Mouse (Mus musculus) C2C12 (cell line): Measurements from ENCODE around the gene Abcg5.

ENCODE experiments used
- CEBPB ChIP-seq: IDR thresholded peaks from one replicate; pipeline ENCODE4 v1.6.1; 2011; ENCODE audit warnings: low read depth, mild to moderate bottlenecking, control low read depth, moderate library complexity
- CTCF ChIP-seq: IDR thresholded peaks from one replicate; pipeline ENCODE4 v1.5.1; 2011; ENCODE audit not compliant: control insufficient read depth, insufficient read depth, insufficient read length
- MYOD1 ChIP-seq: IDR thresholded peaks from one replicate; pipeline ENCODE4 v1.6.1; 2011; ENCODE audit warnings: low read depth; ENCODE audit not compliant: control insufficient read depth, insufficient read length
- MYOG ChIP-seq: IDR thresholded peaks from one replicate; pipeline ENCODE4 v1.6.1; 2011; ENCODE audit not compliant: control insufficient read depth, insufficient read length; ENCODE audit errors: extremely low read depth
- USF1 ChIP-seq: IDR thresholded peaks from one replicate; pipeline ENCODE4 v1.6.1; 2011; ENCODE audit warnings: low read depth, mild to moderate bottlenecking, control low read depth, moderate library complexity

DNA sequence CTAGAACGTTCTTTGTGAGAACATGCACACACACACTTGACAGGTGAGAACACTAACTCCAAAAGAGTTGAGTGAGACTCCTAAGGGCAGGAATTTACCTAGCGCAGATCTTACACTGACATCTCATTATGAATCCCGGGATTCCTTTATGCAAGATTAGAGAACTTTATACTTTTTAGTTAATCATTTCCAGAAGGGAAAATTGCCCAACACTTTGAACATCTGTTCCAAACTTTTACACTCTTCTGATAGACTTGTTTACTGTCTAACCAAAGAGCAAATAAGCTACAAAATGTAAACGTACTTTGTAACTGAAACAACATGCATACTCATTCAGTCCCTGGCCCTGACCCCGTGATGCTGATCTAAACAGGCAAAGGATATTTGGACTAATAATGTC, 6.5 kb upstream of the Abcg5 start:
- TF ChIP-seq MYOD1, result no peak
- no peak for TF ChIP-seq CTCF
- no peak for TF ChIP-seq CEBPB
- no peak for TF ChIP-seq USF1
- TF ChIP-seq MYOG, result no peak
